ENCODE assay signal across 12 mouse cellular contexts in genomic region chr3:144586731-144587130, GRCm38 (mm10). TPM values are rescaled to one million over a fixed set of nuclear protein-coding genes. Genes with fewer than 3 reads are reported as not detected.
DNase-seq lines count a peak whose midpoint lies in the region; ATAC-seq and TF ChIP-seq lines count a peak whose summit lies in the region.
"Had no signal": no experiment of that assay in that cellular context is flagged by ENCODE, and none has a peak within 500 bp of the region (broad histone marks: within the 10 kb centered on the region; RNA-seq: fewer than 3 reads in every experiment).

No protein-coding gene starts in this region.

- WGBS in hindbrain, postnatal 0 days: 69% methylated on average over 7 of the region's 7 CpGs
- WGBS in hindbrain, embryonic 14.5 days: 85% methylated on average over 7 of the region's 7 CpGs

- no peak for DNase-seq in hindbrain, postnatal 0 days (ENCODE audit: low spot score)
- DNase-seq in hindbrain, embryonic 14.5 days (ENCODE audit: low spot score): no peak
- DNase-seq in urinary bladder, postnatal 14 days (ENCODE audit: low spot score): peak; percentile 32
- no peak for DNase-seq in urinary bladder, postnatal 10 days (ENCODE audit: low spot score)
- peak; percentile 12 to 18 for DNase-seq in kidney, postnatal 4 days
- no peak for DNase-seq in left cerebral cortex, postnatal 10 days (ENCODE audit: extremely low spot score in 1 of 2, low spot score in 2 of 2)
- DNase-seq in natural killer cell, adult 2 months (ENCODE audit: low spot score in 2 of 2): no peak
- DNase-seq: cerebellum, postnatal 25 days; right cerebral cortex, adult 18-20 months; thymus, postnatal 4 days had no signal

- no peaks in the 10 kb centered on the region for H3K9me3 ChIP-seq in hindbrain, postnatal 0 days (ENCODE audit: low read length)
- H3K9me3 ChIP-seq in hindbrain, embryonic 14.5 days (ENCODE audit: control insufficient read depth, low read length): no peaks in the 10 kb centered on the region

- H3K4me2 ChIP-seq in hindbrain, postnatal 0 days (ENCODE audit: low read depth, low read length): no peak overlapping the region
- H3K4me2 ChIP-seq in hindbrain, embryonic 14.5 days (replicated peaks): no peak overlapping the region

- no peak for TF ChIP-seq CTCF in hindbrain, postnatal 0 days (IDR thresholded peaks at IDR 0.05; ENCODE audit: low read depth)

- H3K27ac ChIP-seq in hindbrain, postnatal 0 days: peak overlapping the region; percentile 17; the same call in 1 of the 2 replicates
- H3K27ac ChIP-seq in hindbrain, embryonic 14.5 days: no peak overlapping the region

- H3K36me3 ChIP-seq in hindbrain, postnatal 0 days (ENCODE audit: insufficient read depth, low read length): peaks cover 5% of the 10 kb centered on the region; the same call in 1 of the 2 replicates
- H3K36me3 ChIP-seq in hindbrain, embryonic 14.5 days (replicated peaks; ENCODE audit: control insufficient read depth, insufficient read depth): peaks cover 32% of the 10 kb centered on the region

- no peaks in the 10 kb centered on the region for H3K4me1 ChIP-seq in hindbrain, postnatal 0 days (ENCODE audit: insufficient read depth, low read length)
- H3K4me1 ChIP-seq in hindbrain, embryonic 14.5 days (replicated peaks; ENCODE audit: control insufficient read depth, insufficient read depth, low read length): no peaks in the 10 kb centered on the region

- no peak overlapping the region for H3K4me3 ChIP-seq in hindbrain, postnatal 0 days (ENCODE audit: low read length)
- H3K4me3 ChIP-seq in hindbrain, embryonic 14.5 days (replicated peaks; ENCODE audit: low read length): no peak overlapping the region
- H3K4me3 ChIP-seq: myocyte had no signal

- no peak overlapping the region for H3K9ac ChIP-seq in hindbrain, postnatal 0 days (replicated peaks; ENCODE audit: low read length)
- no peak overlapping the region for H3K9ac ChIP-seq in hindbrain, embryonic 14.5 days

- H3K27me3 ChIP-seq in hindbrain, postnatal 0 days (ENCODE audit: insufficient read depth, low read length): no peaks in the 10 kb centered on the region
- no peaks in the 10 kb centered on the region for H3K27me3 ChIP-seq in hindbrain, embryonic 14.5 days (ENCODE audit: control insufficient read depth, insufficient read depth, low read length)
- H3K27me3 ChIP-seq: CH12.LX had no signal

- ATAC-seq in hindbrain, postnatal 0 days: no peak
- no peak for ATAC-seq in hindbrain, embryonic 14.5 days (ENCODE audit: low FRiP score)

- intact Hi-C loops in left cerebral cortex, postnatal 10 days (cut with DNase I): no loop called here

RNA-seq across cellular contexts. Expression of gene Selenof, which starts 16.6 kb away (rescaled TPM):
- 210 and 211 TPM in 2 replicates for total RNA-seq in hindbrain, postnatal 0 days (2014; rRNA removed)
- 686 and 693 TPM in 2 replicates for polyA plus RNA-seq in hindbrain, postnatal 0 days (2015; fragmentation: Nextera tagmentation; extraction: Ambion mirVana)
- polyA plus RNA-seq in hindbrain, embryonic 14.5 days (2014; fragmentation: Nextera tagmentation; extraction: Ambion mirVana): 461 and 464 TPM in 2 replicates
- 100 to 1,000 TPM; 274 to 290 TPM for total RNA-seq in left cerebral cortex, postnatal 10 days (2021)

RNA-seq across cellular contexts. Expression of gene Hs2st1, which starts 16.8 kb away (rescaled TPM):
- total RNA-seq in hindbrain, postnatal 0 days (2014; rRNA removed): 38.8 and 39.2 TPM in 2 replicates
- 11.0 and 11.1 TPM in 2 replicates for polyA plus RNA-seq in hindbrain, postnatal 0 days (2015; fragmentation: Nextera tagmentation; extraction: Ambion mirVana)
- polyA plus RNA-seq in hindbrain, embryonic 14.5 days (2014; fragmentation: Nextera tagmentation; extraction: Ambion mirVana): 15.2 and 17.0 TPM in 2 replicates
- 10 to 100 TPM; 62.0 to 62.4 TPM for total RNA-seq in left cerebral cortex, postnatal 10 days (2021)

Comparison
In these comparisons a context has a peak if more than half of its experiments do, and no peak if none do; other contexts are left out.
1. DNase-seq: peak in urinary bladder, postnatal 14 days (single experiment) and kidney, postnatal 4 days (2 of 2); none in hindbrain, postnatal 0 days (single experiment), hindbrain, embryonic 14.5 days (single experiment), urinary bladder, postnatal 10 days (single experiment), left cerebral cortex, postnatal 10 days (0 of 2) and natural killer cell, adult 2 months (0 of 2).